Mouse (Mus musculus) fat pad, adult 2 months (tissue): ENCODE measurements around the gene Fgfr2.

ENCODE experiments used
- DNase-seq: peaks from one replicate; pipeline ENCODE4 v3.0.0-alpha.2; 2011; ENCODE audit warnings: low read depth, low spot score; ENCODE audit errors: extremely low read depth

The Fgfr2 gene

DNA sequence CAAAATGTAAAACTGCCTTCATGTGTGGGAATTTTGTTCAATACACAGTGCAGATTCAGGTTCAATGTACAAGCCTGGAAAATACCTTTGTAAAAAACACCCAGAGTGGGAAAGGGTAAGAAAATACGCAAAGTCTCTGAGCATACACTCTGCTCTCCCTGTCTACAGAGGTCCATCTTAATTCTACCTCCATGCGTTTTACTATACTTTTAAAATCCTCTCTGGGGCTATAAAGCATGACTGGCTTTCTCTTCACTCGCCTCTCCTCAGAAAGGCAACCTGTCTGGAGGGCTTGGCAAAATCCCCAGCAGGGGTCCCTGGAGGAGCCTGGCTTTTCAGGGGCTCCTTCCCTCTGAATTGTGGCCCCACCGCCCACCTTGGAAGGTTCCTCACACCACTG, 2933.2 kb downstream of the Fgfr2 start:
- no peak for DNase-seq

DNA sequence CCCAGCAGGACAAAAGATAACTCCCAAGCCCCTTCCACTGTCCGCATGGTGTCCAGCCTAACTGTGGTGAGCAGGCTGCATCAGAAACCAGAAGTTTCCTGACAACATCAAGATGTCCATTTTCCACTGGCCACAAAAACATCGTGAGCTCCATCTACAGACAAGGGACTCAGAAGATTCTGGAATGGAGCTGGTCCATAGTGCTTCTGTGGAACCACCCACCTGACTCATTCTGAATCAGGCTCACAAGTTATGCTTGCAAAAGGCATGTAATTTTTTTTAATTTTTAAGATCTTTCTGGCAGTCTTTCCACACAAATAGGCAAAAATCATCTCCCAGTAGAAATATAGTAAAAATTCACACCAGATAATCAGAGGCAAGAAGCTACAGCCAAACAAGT, 2935.0 kb downstream of the Fgfr2 start:
- DNase-seq: no peak

- no peak for DNase-seq
Observed at GRCm38 (mm10) chr7:130184864-130185263, 2938.3 kb downstream of the Fgfr2 start.

DNA sequence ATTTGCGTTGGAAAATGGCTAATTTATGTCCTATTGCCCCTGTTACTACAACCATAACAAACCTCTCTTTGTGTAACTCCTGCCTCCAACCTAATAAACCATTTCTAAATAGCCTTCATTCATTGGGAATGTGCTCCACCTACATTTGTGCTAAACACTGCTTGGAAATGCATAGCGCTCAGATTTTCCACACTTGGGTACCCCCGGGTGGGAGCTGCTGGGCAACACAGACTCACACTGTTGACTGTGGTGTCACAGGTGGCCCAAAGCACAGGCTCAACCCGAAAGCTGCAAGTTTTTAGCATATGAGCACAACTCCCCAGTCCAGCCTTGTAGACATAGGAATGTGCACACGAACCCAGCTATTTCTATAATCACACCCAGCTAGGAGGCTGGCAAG, 2939.2 kb downstream of the Fgfr2 start:
- DNase-seq: no peak

DNA sequence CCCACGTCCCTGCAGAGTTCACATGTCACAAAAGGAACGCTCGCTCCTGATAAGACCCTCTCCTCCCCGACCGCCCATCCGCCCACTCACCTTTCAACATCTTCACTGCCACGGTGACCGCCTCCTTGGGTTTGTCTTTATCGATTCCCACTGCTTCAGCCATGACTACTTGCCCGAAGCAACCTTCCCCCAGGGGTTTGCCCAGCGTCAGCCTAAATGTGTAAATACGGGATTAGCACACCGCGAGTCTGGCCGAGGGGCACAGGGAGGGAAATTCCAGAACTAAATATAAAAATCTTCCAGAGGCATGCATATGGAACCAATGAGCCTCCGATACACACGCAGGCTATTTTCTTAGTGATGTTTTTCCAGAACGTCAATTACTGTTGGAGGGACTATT, 2940.6 kb downstream of the Fgfr2 start:
- no peak for DNase-seq

DNA sequence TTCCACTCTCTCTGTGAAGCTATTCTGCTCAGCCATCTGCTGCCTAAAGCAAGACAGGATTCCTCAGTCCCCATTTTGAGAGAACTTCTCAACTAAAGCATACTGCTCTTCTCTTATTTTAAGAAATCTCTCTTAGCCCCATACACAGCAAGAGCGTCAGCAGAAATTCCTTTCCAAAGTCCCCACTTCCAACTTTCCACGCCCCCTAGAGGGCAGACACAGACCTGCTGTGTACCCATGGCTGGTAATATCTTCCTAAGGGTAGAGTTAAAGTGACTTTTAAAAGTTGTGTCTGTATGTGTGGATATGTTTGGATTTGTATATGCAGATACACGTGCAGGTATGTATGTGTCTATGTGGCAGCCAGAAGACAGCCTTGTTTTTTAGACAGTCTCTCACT, 2944.2 kb downstream of the Fgfr2 start:
- no peak for DNase-seq

- DNase-seq: no peak
Observed at GRCm38 (mm10) chr7:130177009-130177408, 2946.1 kb downstream of the Fgfr2 start.

GRCm38 (mm10) chr7:130174525-130174924, 2948.6 kb downstream of the Fgfr2 start:
- no peak for DNase-seq

- no peak for DNase-seq
Observed at GRCm38 (mm10) chr7:130173914-130174313, 2949.2 kb downstream of the Fgfr2 start.

GRCm38 (mm10) chr7:130170144-130170543, 2953.0 kb downstream of the Fgfr2 start:
- DNase-seq: no peak

DNA sequence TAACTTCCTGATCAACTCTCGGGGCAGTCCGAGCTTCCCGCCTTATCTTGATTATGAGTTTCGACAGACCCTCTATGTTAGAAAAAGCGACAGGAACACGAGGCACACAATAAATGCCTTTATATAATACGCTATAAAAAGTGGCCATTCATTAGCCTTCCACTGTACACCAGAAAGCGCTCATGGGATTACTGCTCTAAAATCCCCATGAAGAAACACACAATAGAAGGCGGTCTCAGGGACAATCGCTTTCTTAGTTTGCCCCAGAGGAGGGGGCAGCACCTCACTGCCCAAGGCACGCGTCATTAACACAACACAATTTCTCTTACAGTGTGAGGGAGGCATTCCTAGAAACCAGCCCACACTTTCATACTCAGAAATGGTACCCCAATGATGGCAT, 2954.9 kb downstream of the Fgfr2 start:
- DNase-seq: no peak

GRCm38 (mm10) chr7:130167261-130167660, 2955.9 kb downstream of the Fgfr2 start:
- no peak for DNase-seq

GRCm38 (mm10) chr7:130166190-130166589, 2957.0 kb downstream of the Fgfr2 start:
- DNase-seq: no peak

DNA sequence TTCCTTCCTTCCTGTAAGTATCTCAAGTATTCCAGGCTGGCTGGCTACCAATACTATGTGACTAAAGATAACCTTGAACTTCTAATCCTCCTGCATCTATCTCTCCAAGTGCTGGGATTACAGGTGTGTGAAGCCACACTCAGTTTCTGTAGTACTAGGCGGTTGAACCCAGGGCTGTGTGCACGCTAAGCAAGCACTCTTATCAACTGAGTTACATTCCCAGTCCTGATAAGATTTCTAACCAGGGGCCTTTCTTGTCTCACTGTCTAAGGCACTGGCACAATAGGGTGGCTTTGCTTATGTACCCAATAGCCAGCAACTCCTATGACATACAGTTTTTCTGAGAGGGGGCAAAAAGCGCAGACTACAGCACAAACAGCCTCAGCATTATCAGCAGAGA, 2957.7 kb downstream of the Fgfr2 start:
- DNase-seq: no peak

DNA sequence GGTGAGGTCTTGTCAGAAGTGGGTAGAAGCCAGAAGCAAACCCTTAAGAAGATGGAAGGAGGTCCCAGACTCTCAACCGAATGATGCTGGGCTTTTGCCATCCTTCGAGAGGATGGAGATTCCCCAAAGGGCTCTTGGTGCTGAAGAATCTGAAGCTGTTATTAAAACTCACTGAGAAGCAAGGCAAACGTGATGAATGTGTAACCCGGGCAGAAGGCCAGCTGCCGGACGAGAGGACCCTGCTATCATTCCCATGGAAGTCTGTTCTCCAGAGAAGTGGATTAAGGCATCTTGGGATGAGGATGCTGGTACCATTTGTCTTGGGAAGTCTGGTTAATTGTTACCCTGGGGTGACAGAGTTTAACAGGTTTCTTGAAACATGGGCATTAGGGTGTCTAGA, 2960.4 kb downstream of the Fgfr2 start:
- DNase-seq: no peak

DNA sequence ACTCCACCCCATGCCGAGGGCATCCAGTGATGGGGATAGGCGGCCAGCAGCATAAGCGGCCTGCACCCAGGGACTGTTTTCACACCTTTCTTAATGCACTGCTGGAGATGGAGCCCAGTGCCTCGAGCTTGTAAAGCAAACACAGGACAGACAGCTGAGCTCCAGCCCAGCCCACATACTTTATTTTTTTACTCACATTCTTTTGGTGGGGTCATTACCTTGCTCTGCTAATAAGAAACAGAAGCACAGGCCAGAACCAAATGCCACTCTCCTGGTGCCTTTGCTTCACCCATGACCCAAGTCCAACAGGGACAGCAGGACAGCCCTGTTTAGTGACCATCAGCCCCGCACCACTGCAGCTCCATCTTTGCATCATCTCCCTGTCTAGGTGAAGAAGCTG, 2961.6 kb downstream of the Fgfr2 start:
- DNase-seq: no peak

DNA sequence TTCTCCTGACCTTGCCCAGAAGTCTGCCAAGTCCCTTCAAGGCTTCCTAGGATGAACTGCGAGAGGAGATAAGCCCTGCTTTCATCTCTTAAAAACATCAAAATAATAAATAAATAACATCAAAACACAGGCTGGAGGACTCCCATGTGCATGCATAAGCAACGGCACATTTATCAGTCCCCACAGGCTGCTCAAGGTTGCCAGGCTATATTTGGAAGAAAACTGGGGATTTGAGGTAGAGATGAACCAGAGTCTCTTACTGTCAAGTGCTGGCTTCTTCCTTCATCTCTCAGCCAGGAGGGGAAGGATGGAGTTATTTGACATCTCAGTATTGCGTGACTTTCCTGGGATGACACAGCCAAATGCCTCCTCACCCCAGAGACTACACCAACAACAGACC, 2964.3 kb downstream of the Fgfr2 start:
- no peak for DNase-seq

GRCm38 (mm10) chr7:130153363-130153969, 2969.7 kb downstream of the Fgfr2 start:
- no peak for DNase-seq

GRCm38 (mm10) chr7:130148906-130149305, 2974.2 kb downstream of the Fgfr2 start:
- no peak for DNase-seq

DNA sequence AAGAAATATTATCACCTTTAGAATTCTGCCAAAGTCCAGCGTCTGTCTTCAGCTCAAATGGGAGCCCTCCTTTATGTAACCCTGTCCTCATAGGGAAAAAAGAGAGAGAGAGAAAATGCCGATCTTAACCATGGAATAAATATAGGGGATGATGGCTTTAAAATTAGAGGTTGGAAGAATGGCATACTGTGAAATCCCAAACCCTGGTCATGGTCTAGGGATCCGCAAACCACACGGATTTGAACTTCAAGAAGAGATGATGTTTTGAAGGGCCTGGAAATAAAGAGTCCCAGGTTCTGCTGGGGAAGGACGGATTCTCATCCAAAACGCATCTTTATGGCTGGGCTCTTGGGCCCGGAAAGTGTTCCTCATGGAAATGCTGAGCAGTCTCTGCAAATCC, 2975.9 kb downstream of the Fgfr2 start:
- no peak for DNase-seq

- no peak for DNase-seq
Observed at GRCm38 (mm10) chr7:130145211-130145610, 2977.9 kb downstream of the Fgfr2 start.

GRCm38 (mm10) chr7:130143371-130143770, 2979.8 kb downstream of the Fgfr2 start:
- DNase-seq: no peak

GRCm38 (mm10) chr7:130141088-130141873, 2981.9 kb downstream of the Fgfr2 start:
- DNase-seq: no peak
